Mouse (Mus musculus) embryonic facial prominence, embryonic 14.5 days (tissue): ENCODE data around the gene Tgoln1. TPM values are rescaled to one million over a fixed set of nuclear protein-coding genes. Genes with fewer than 3 reads are reported as not detected.
A peak's percentile ranks its signal among the peaks of the same experiment; 100 is the strongest.

ENCODE experiments used
- ATAC-seq: fragments of 200-750 bp; cut with Nextera tagmentation; 2 replicates; pipeline ENCODE4 v1.8.0; 2017; ENCODE audit warnings: low read depth, moderate number of reproducible peaks, moderate TSS enrichment
- DNase-seq: peaks from one replicate; pipeline ENCODE4 v3.0.0-alpha.2; 2015; ENCODE audit warnings: low spot score
- H3K27ac ChIP-seq: fragments of 300-500 bp; sonication (generic); replicated peaks from 2 replicates; pipeline ENCODE4 v1.5.1; 2014; ENCODE audit warnings: low read depth, mild to moderate bottlenecking, low read length, moderate library complexity
- H3K27me3 ChIP-seq: fragments of 300-500 bp; sonication (generic); replicated peaks from 2 replicates; pipeline ENCODE4 v1.6.1; 2014; ENCODE audit warnings: low read length; ENCODE audit not compliant: control insufficient read depth, insufficient read depth
- H3K36me3 ChIP-seq: fragments of 300-500 bp; sonication (generic); 2 replicates; pipeline ENCODE4 v1.6.1; 2014; ENCODE audit warnings: low read length, mixed read lengths; ENCODE audit not compliant: control insufficient read depth, insufficient read depth
- H3K4me1 ChIP-seq: fragments of 300-500 bp; sonication (generic); 2 replicates; pipeline ENCODE4 v1.6.1; 2014; ENCODE audit warnings: antibody characterized with exemption, low read length; ENCODE audit not compliant: control insufficient read depth, insufficient read depth
- H3K4me2 ChIP-seq: fragments of 300-500 bp; sonication (generic); 2 replicates; pipeline ENCODE4 v1.6.1; 2014; ENCODE audit warnings: low read depth, mild to moderate bottlenecking, low read length, moderate library complexity, mixed read lengths
- H3K4me3 ChIP-seq: fragments of 300-500 bp; sonication (generic); 2 replicates; pipeline ENCODE4 v1.5.1; 2014; ENCODE audit warnings: low read depth, mild to moderate bottlenecking, low read length
- H3K9ac ChIP-seq: fragments of 300-500 bp; sonication (generic); 2 replicates; pipeline ENCODE4 v1.6.1; 2014; ENCODE audit warnings: low read depth, mild to moderate bottlenecking, low read length, moderate library complexity, mixed read lengths
- H3K9me3 ChIP-seq: fragments of 300-500 bp; sonication (generic); 2 replicates; pipeline ENCODE4 v1.6.1; 2016; ENCODE audit warnings: low read length; ENCODE audit not compliant: control insufficient read depth
- WGBS: fragments of 180-500 bp; shearing (Covaris S2); extraction: QIAGEN DNeasy Blood & Tissue Kit; methylation state at CpG from one replicate; pipeline ENCODE4 v1.1.7; 2014; 5-methylcytosine and 5-hydroxymethylcytosine counted together
- polyA plus RNA-seq: library from polyadenylated mRNA; unstranded; fragments of >200 nt; fragmentation: Nextera tagmentation; extraction: Ambion mirVana; gene quantifications from 2 replicates; pipeline ENCODE4 v1.2.1, GENCODE M21; 2014

Tgoln1 gene
- polyA plus RNA-seq, 1 experiment from 2014 or later = 34.7 TPM

GRCm38 (mm10) chr6:72623661-72624402, 7.0 kb upstream of the Tgoln1 start:
- Histone ChIP-seq H3K27me3 (no peaks in the 10 kb centered on the region), H3K4me1 (no peaks in the 10 kb centered on the region), H3K4me3 (no peak overlapping the region), H3K27ac (no peak overlapping the region), H3K4me2 (no peak overlapping the region), H3K36me3 (peaks cover 40% of the 10 kb centered on the region), H3K9me3 (no peaks in the 10 kb centered on the region), H3K9ac (no peak overlapping the region)
- no peak for ATAC-seq
- 90% methylated on average over 8 of the region's 8 CpGs for WGBS
- DNase-seq = no peak

- DNase-seq = no peak
- no peak overlapping the region for H3K4me3 ChIP-seq
- 41% methylated on average over 3 of the region's 3 CpGs for WGBS
- ATAC-seq = no peak
- H3K9me3 ChIP-seq = no peaks in the 10 kb centered on the region
- H3K4me1 ChIP-seq = no peaks in the 10 kb centered on the region
- H3K27me3 ChIP-seq = no peaks in the 10 kb centered on the region
- H3K9ac ChIP-seq = no peak overlapping the region
- H3K4me2 ChIP-seq = no peak overlapping the region
- H3K36me3 ChIP-seq = peaks cover 31% of the 10 kb centered on the region
- H3K27ac ChIP-seq = no peak overlapping the region
Measured at GRCm38 (mm10) chr6:72622917-72623316, 6.1 kb upstream of the Tgoln1 start.

- no peaks in the 10 kb centered on the region for H3K9me3 ChIP-seq
- H3K4me3 ChIP-seq = no peak overlapping the region
- H3K36me3 ChIP-seq = peaks cover 11% of the 10 kb centered on the region; the same call in 1 of the 2 replicates
- H3K27ac ChIP-seq = no peak overlapping the region
- DNase-seq = no peak
- H3K9ac ChIP-seq = no peak overlapping the region
- H3K4me1 ChIP-seq = peaks cover 6% of the 10 kb centered on the region
- no peaks in the 10 kb centered on the region for H3K27me3 ChIP-seq
- H3K4me2 ChIP-seq = no peak overlapping the region
- no peak for ATAC-seq
- 86% methylated on average over 5 of the region's 5 CpGs for WGBS
Measured at GRCm38 (mm10) chr6:72620920-72621319, 4.1 kb upstream of the Tgoln1 start.

- Histone ChIP-seq H3K9ac (no peak overlapping the region), H3K27ac (no peak overlapping the region), H3K4me3 (no peak overlapping the region), H3K9me3 (no peaks in the 10 kb centered on the region), H3K4me1 (peaks cover 16% of the 10 kb centered on the region), H3K4me2 (no peak overlapping the region), H3K27me3 (no peaks in the 10 kb centered on the region), H3K36me3 (0 out of 2 replicates have a peak, but pooled peaks cover 6% of the 10 kb centered on the region)
- DNase-seq (no peak), ATAC-seq (no peak)
- 58% methylated on average over 12 of the region's 12 CpGs for WGBS
Measured at GRCm38 (mm10) chr6:72619734-72620532, 3.1 kb upstream of the Tgoln1 start.

- peaks cover 22% of the 10 kb centered on the region for H3K4me1 ChIP-seq
- ATAC-seq (no peak), DNase-seq (no peak)
- no peak overlapping the region for H3K27ac ChIP-seq
- H3K4me2 ChIP-seq = peak overlapping the region; percentile 80
- peak overlapping the region; percentile 57 for H3K4me3 ChIP-seq
- peaks cover 32% of the 10 kb centered on the region for H3K36me3 ChIP-seq
- no peaks in the 10 kb centered on the region for H3K9me3 ChIP-seq
- 26% methylated on average over 25 of the region's 25 CpGs for WGBS
- peak overlapping the region; percentile 74 for H3K9ac ChIP-seq
- no peaks in the 10 kb centered on the region for H3K27me3 ChIP-seq
Measured at GRCm38 (mm10) chr6:72615561-72616375, 1.0 kb downstream of the Tgoln1 start.

- no peak overlapping the region for H3K27ac ChIP-seq
- H3K36me3 ChIP-seq = peaks cover 38% of the 10 kb centered on the region
- peak overlapping the region; percentile 57 for H3K4me3 ChIP-seq
- H3K9ac ChIP-seq = peak overlapping the region; percentile 74
- peak overlapping the region; percentile 80 for H3K4me2 ChIP-seq
- H3K9me3 ChIP-seq = no peaks in the 10 kb centered on the region
- H3K27me3 ChIP-seq = no peaks in the 10 kb centered on the region
- peaks cover 22% of the 10 kb centered on the region for H3K4me1 ChIP-seq
- no peak for ATAC-seq
- DNase-seq = no peak
- 56% methylated on average over 2 of the region's 2 CpGs for WGBS
Measured at GRCm38 (mm10) chr6:72615151-72615550, 1.6 kb downstream of the Tgoln1 start.

- Histone ChIP-seq H3K27ac (no peak overlapping the region), H3K27me3 (no peaks in the 10 kb centered on the region), H3K4me3 (no peak overlapping the region), H3K4me1 (peaks cover 9% of the 10 kb centered on the region), H3K9me3 (no peaks in the 10 kb centered on the region), H3K9ac (no peak overlapping the region), H3K36me3 (peaks cover 74% of the 10 kb centered on the region), H3K4me2 (no peak overlapping the region)
- WGBS = 77% methylated on average over 4 of the region's 4 CpGs
- DNase-seq = no peak
- ATAC-seq = no peak
Measured at GRCm38 (mm10) chr6:72610261-72610660, 6.5 kb downstream of the Tgoln1 start.

GRCm38 (mm10) chr6:72608662-72609184, 8.1 kb downstream of the Tgoln1 start:
- no peak overlapping the region for H3K27ac ChIP-seq
- H3K9ac ChIP-seq = no peak overlapping the region
- WGBS = 87% methylated on average over 4 of the region's 4 CpGs
- H3K4me3 ChIP-seq = no peak overlapping the region
- H3K36me3 ChIP-seq = peaks cover 84% of the 10 kb centered on the region
- no peaks in the 10 kb centered on the region for H3K4me1 ChIP-seq
- H3K9me3 ChIP-seq = no peaks in the 10 kb centered on the region
- no peak for ATAC-seq
- no peak overlapping the region for H3K4me2 ChIP-seq
- H3K27me3 ChIP-seq = no peaks in the 10 kb centered on the region
- no peak for DNase-seq
